Mouse (Mus musculus) testis, adult 2 months (tissue): ENCODE measurements at regions not wholly inside any gene's neighbourhood (a gene's known extent, or its start where the extent isn't known, plus 50 kb on each side); places are given as distances from the start of the nearest gene placed in this dataset.

Source experiments
- CTCF ChIP-seq: fragments of 200-500 bp; IDR thresholded peaks from 2 replicates; pipeline ENCODE4 v1.5.1; 2012; ENCODE audit warnings: low read depth, mild to moderate bottlenecking, inconsistent platforms, low read length, moderate library complexity; ENCODE audit not compliant: control insufficient read depth, insufficient read depth, insufficient replicate concordance
- POLR2A ChIP-seq: fragments of 200-500 bp; IDR thresholded peaks from 2 replicates; pipeline ENCODE4 v1.6.1; 2012; ENCODE audit warnings: low read depth, mild to moderate bottlenecking, inconsistent platforms, low read length, moderate library complexity; ENCODE audit not compliant: control insufficient read depth

DNA sequence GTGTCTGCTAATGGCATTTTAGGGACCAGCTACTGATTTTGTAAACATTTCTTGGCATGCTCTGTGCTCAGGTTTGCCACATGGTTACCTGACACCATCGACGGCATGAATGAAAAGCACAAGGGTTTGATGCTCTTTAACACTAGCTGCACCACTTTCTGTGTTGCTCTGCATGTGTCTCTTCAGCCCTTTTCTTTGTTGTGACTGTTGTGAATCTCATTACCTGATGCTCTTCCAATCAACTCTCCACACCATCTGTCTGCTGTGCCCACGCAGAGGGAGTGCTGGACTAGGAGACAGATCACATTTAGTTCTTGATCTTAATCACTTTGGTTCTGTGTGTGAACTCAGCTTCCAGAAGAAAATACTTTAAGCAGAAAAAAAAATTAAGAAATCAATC lies 496.6 kb downstream of the Dok5 start:
- TF ChIP-seq CTCF, result no peak
- TF ChIP-seq POLR2A, result no peak
